Mouse (Mus musculus) brain, embryonic 14.5 days (tissue): ENCODE data around the gene Gls.

Experiments used
- CTCF ChIP-seq: fragments of 200-500 bp; IDR thresholded peaks from 2 replicates; pipeline ENCODE4 v1.5.1; 2012; ENCODE audit warnings: inconsistent platforms, mild to moderate bottlenecking, moderate library complexity, borderline replicate concordance; ENCODE audit not compliant: insufficient read depth, insufficient read length; ENCODE audit errors: extremely low read depth
- POLR2A ChIP-seq: fragments of 200-500 bp; IDR thresholded peaks from 2 replicates; pipeline ENCODE4 v1.6.1; 2012; ENCODE audit warnings: mild to moderate bottlenecking, inconsistent platforms, borderline replicate concordance; ENCODE audit not compliant: poor library complexity, insufficient read depth, insufficient read length, severe bottlenecking; ENCODE audit errors: extremely low read depth

GRCm38 (mm10) chr1:52152369-52152768 lies 80.7 kb downstream of the Gls start:
- TF ChIP-seq POLR2A (no peak), CTCF (no peak)
